Mouse (Mus musculus): ENCODE measurements around the gene Ncoa1.
A peak's percentile ranks its signal among the peaks of the same experiment; 100 is the strongest.
"Not testable (repeated sequence)": the region's sequence is repeated elsewhere in the genome, so short reads cannot be mapped to it uniquely, and the experiment has no call there.

Gene Ncoa1

DNA sequence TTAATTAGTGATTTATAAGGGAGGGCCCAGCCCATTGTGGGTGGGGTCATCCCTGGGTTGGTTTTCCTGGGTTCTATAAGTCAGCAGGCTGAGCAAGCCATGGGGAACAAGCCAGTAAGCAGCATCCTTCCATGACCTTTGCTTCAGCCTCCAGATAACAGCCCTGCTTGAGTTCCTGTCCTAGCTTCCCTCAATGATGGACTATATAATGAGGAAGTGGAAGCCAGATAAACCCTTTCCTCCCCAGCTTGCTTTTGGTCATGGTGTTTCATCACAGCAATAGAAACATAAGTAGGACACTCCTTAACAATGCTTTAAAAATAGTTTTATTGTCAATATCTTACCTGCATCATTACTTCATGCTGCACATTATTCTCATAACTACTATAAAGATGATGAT lies 163.2 kb downstream of the Ncoa1 start:
- no peak for DNase-seq (ENCODE audit: low read depth)

DNA sequence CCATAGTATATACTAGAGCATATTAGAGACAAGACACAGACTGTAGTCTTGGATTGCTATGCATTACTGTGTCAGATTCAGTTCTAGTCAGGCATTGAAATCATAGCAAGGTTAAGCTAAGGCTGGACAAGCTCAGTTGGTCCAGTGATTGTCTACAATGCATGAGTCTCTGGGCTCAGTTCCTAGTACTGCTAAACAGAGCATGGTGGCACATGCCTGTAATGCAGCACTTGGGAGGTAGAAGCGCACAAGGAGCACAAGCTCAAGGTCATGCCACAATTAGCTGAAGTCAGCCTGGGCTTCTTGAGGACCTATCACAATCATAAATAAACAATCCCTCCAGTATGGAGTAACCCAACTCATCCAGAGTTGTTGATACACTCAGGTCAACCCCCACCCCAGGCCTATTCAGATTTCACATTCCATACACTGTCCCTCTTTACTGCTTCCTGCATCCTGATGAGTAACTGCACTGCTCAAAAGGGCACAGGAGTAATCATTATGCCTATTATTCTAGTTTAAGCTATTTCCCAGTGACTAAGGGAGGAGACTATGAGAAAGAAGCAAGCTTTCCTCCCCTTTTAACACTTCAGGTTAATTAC lies 170.2 kb downstream of the Ncoa1 start:
- DNase-seq (ENCODE audit: low read depth): no peak

DNA sequence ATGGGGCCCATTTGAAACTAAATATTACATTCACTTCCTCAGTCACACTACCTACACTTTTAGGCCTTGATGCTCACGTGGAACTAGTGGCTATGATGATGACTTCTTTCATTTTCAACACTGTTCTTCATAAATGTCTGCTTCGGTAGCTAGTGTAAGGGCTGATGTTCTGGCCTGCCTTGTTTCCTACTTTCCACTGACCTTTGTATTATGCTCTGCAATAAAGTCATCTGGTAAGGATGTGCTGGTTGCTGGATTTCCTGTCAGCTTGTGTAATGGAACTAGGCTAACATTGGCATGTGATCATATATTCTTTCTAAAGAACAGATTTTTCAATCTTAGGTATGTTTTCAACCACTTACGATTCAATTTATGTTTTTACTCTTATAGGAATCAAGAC lies 177.7 kb downstream of the Ncoa1 start:
- no peak for DNase-seq (ENCODE audit: low read depth)

DNA sequence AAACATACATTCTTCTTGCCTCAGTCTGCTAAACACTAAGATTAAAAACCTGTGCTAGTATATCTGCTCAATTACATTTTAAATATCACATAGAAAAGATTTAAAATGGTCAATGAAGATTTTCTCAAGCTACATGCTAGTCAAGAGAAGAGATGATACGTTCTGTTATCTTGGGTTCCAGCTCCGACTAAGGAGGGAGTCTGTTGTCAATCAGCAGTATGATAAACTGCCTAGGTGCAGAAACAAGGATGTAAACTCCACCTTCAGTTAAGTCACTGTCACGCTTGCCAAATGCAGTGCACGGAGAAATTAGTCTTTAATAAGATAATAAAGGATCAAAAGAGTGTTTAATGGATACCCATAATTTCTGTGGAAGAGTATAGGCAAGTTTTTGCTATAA lies 178.4 kb downstream of the Ncoa1 start:
- no peak for DNase-seq (ENCODE audit: low read depth)

DNA sequence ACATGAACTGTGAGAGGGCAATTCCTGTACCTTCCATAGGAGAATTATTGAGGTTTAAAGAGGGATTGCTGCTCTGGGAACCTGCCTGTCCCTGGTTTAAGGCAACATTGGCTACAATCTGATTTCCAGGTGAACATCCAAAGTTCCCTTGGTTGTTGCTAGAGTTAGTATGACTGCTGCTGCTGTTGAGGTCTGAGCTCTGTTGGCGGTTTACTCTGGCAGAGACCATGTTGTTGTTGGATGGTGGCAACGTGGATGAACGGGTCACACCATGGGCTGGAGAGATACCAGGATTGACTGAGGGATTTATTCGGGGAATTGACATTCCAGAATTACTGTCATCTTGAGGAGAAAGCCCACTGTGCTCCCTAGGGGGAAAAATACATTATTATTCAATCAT lies 181.1 kb downstream of the Ncoa1 start:
- DNase-seq (ENCODE audit: low read depth): no peak

DNA sequence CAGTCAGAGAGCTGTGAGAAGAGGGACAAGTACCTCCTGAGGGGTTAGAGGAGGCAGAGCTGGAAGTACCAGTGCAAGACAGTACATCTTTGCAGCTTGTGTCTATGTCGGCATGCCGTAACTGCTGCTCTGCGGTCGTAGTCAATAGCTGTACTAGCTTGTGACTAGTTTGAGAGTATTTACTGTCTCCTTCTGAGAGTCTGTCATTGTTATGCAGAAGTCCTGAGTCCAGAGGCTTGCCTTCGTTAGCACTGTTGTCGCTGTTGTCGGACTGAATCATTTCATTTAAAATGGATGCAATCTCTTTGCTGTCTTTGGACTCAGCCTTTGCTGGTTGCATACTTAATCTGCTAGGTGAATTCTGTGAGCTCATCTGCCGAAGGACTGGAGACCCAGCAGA lies 181.7 kb downstream of the Ncoa1 start:
- no peak for DNase-seq (ENCODE audit: low read depth)

DNA sequence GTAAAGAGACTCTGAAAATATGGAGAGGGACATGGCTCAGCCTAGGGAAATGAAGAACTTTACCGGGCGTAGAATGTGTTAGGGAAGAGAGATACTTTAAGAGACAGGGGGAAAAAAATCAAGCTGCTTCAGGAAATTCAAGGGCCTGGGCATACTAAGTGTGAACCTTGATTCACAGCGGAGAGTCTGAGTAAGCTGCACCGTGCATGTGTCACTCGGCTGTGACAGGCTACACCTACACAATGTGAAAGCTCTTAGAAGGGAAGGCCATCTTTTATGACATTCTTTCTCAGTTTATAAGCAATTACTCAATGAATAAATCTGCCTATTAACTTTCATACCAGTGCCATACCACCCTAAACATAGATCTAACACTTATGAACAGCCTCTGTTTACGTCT lies 183.2 kb downstream of the Ncoa1 start:
- DNase-seq (ENCODE audit: low read depth): no peak

DNA sequence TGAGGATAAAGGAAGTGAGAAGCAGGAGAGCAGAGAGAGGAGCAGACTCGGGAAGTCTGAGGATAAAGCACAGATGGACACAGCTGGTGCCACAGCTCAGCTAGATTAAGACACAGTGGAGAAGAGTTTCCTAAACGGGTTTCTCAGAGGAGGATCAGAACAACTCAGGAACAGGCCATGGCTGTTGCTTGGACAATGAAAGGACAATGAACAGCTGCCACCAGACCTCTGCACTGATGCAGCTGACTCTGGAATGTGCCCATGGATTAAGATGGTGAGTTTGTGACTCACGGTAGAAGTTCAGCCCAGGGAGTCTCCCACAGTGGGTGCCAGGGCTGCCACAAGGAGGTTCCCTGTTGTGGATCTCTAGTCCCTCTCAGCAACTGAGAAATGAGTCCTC lies 191.8 kb downstream of the Ncoa1 start:
- peak; percentile 13 for DNase-seq (ENCODE audit: low read depth)

DNA sequence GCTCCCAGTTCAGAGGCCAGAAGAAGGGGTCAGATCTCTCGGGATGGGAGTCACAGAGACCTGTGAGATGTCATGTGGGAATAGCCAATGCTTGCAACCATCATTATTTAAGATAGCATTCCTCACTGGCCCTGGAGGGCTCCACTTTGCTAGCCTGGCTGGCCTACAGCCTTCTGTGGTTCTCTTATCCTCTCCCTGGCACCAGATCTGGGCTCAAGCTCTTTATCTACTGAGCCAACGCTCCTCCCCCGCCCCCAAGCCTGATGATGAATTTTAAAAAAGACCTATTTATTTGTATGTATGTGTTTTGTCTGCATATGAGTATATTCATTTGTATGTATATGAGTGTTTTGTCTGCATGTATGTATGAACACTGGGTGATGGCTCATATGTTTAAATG lies 197.1 kb downstream of the Ncoa1 start:
- DNase-seq (ENCODE audit: low read depth): no peak

DNA sequence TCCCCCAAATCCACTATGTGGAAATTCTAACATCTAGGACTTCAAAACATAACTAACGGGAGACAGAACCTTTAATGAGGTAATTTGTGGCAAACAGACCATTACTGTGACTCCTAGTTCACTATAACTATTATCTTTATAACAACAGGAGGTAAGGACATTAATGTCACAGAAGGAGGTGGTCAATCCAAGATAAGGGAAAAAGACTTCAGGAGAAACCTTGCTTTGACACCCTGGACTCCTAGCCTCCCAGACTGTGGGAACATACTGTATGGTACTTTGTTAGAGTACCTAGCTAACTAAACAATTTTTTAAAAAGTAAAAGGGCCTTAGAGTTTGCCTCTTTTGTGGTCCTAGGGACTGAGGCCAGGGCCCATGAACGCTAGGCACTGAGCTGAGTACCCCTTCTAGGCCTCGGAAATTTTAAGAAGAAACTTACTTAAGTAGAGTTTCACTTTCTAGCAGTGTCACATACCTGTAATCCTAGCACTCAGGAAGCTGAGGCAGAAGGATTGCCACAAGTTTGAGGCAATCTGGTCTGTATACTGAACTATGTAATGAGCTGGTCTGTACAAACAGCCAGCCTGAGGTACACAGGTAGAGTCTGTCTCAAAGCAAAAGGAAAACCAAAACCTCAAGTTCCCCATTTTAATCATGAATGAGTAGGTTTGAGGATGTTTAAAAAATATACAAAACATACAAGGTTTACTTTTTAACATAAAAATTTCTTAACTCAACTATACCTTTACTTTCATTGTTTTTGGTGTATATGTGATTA lies 197.8 kb downstream of the Ncoa1 start:
- DNase-seq (ENCODE audit: low read depth): no peak

DNA sequence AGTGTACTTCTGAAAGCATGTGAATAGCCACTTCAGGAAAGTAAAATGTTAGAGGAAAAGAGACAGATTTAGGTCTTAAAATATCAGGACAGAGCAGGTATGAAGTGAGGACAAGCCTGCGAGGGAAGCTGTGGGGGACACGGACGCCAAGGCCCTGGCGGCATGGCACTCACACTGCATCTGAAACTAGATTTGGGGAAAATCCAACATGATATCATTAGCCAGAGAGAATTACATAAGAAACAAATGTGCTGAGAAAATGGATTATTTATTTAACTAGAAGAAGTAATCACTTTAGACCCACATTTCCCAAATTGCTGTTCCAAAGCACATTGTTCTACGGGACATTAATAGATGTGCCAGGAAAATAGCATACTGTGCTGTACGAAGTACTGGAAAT lies 205.9 kb downstream of the Ncoa1 start:
- DNase-seq (ENCODE audit: low read depth): no peak

DNA sequence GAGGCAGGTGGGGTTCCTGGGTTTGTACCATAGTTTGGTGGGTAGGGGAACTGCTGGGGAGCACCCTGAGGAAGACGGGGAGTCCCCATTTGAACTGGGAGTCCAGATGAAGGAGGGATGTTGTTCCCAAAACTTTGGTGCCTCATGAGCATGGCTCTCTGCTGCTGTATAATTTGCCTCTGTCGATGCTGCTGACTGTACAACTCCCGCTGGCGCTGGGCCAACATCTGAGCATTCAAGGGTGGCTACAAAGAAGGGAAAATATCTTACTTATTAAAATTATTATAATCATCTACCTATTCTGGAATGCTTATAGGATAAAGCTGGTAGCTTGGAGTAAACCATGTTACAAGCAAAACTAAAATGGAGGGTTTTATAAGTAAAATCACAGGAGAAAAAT lies 209.2 kb downstream of the Ncoa1 start:
- DNase-seq (ENCODE audit: low read depth): no peak

DNA sequence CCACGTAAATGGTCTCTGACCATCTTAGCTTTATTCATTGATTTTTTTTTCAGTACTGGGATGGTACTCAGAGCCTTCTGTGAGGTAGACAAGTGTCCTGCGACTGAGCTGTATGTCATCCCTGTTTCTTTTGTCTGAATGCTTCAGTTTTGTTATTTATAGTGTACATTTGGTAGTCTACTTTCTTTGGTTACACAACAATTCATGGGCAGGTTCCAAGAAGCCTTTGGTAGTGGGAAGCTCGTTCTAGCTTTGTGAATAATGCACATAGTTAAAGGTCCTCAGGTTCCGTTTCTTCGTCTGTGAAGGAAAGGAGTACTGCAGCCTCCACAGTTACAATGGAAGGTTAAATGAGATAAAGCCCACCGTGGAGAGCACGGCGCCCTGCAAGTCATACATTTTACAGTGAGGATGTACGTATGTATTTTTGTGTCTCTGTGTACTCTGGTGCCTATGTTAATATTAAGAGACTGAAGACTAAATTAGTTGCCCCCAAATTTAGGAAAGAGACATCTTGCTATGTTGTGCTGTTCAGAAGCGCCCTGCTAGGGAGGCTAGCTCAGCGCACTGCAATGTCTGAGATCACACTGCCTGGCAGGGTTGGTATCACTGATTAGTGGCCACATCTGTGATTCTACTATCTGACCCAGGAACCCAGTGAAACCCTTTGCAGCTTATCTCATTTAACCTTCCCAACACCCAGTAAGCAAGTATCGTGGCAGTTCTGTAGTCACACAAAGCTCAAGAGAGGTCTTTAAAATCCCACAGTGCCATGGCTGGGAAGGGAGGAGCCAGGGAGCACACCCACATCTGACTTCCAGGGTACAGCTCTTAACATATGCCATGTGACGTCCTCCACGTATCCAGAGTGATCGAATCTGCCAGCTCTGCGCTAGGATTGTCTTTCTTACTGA lies 224.0 kb downstream of the Ncoa1 start:
- no peak for DNase-seq (ENCODE audit: low read depth)

DNA sequence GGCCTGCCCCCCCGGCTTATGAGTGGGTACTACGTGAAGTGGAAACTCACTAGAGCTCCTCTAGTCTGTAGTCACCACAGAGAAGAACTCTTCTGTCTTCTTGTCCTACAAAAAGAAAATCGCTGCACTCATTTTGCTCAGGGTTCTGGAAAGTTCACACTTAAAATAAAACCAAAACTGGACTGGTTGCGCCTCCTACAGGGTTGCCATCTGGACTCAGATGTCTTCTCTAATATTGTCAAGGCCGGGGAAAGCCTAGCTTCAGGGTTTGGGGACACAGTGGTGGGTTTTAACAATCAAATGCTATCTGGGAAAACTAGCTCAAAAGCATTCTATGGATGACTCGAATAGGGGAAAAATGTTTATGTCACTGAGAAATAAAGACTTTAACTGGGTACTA lies 227.2 kb downstream of the Ncoa1 start:
- DNase-seq (ENCODE audit: low read depth): no peak

DNA sequence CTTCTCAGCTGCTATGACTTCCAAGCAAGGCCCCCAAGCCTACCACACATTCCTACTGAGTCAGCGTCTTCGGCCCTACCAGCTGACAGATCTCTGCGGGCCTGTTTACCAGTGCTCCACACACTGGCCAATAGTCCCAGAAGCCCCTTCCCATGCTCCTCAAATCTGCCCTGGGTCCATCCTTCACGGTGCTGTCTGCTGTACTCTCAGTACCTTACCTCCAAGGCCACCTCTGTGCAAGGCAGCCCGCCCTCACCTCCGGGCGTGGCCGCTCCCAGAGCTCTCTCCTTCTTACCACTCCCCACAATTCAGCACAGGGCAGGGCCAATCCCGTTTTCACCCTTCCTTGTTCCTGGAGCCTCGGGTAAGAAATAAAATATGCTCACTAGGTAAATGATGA lies 231.2 kb downstream of the Ncoa1 start:
- DNase-seq (ENCODE audit: low read depth): no peak

DNA sequence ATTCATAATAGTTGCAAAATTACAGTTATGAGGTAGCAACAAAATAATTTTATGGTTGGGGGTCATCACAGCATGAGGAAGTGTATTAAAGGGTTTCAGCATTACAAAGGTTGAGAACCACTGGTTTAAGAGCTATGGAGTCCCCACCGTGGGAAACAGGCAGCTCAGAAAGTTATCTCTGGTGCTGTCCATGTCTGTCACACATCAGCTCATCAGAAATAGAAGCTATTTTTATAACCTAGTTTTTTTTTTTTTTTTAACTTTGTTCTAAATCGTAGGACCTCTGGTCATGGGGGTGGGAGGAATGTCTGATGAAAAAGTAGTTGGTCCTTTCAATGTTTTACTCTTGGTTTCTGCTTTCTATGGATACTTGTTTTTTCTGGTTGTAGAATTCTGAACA lies 233.2 kb downstream of the Ncoa1 start:
- DNase-seq (ENCODE audit: low read depth): no peak

DNA sequence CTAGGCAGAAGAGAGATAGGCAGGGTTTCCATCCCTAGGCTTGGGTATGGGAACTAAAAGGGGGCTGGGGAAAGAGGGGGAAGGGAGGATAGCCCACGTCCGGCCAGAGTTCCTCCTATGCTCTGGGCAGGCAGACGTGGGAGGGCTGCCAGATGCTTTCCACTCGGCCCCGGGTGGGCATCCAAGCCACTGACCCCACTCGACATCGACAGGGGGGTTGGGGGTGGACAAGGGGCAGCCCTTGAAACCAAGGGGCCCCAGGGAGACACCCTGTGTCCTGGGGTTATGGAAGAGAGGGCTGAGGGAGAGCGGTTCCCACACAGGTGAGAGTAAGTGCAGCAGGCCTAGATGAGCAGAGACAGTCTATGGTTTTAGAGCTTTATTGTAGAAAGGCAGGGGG lies 236.7 kb downstream of the Ncoa1 start:
- DNase-seq (ENCODE audit: low read depth): not testable (repeated sequence)

DNA sequence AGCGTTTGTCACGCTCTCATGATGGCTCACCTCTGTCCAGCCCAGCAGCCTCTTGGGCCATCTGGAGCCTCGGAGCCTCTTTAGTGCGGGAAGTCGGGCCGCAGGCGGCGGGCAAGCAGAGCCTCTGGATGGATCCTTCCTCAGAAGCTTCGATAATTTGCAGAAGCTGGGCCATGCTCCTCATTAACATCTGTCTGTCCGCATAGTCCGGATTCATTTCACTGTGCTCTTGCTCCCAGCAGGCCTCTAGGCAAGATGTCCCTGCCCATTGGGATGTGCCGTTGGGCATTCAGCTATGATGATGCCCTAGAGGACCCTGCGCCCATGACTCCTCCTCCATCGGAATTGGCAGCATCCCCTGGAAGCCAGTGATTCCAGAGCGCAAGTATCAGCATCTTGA lies 239.5 kb downstream of the Ncoa1 start:
- DNase-seq (ENCODE audit: low read depth): no peak

DNA sequence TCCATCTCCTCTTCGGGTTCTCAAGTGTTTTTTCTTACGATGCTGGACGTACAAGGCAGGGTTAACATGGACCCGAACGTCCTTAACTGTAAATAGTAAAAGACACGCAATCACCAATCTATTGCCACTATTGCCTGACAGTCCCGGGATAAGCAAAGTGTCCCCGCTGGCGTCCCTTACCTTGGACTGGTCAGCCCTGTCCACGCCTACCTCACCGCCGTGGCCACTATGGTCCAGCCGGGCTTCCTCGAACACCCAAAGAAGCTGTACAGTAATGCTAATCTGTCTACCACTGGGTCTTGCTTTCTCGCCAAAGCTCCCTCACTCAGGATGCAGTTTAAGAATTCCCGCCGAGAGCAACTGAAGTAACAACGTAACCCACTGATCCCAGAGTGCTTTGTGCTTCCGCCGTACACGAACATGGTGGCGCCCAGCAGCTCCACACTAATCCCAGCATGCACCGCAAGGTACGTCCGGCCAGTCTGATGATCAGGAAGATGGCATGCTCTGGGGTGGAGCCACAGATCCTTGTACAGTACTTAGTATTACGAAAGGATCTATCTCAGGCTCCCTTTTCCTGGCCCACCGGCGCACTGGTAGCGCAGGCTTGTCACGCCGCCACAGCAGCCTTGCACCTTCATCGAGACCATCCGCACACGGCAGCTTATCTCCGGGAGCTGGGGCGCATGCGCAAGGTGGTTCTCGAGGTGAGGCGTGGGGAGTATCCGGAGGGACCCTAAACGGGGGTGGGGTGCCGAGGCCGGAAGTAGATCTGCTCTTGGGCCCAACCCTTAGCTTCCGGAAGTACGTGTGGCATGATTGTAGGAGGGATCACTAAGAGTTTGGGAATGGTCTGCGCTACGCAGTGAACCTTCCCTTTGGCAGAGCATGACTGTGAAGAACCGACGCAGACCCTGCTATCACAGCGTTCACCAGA lies 243.1 kb downstream of the Ncoa1 start, which contains the start of the genes Ptrhd1 and Cenpo:
Ptrhd1 (plus strand) TSS at position 456 of the 937 bp plus-strand sequence.
Cenpo (minus strand) TSS at position 723 of the 937 bp plus-strand sequence.
- peak; percentile 97 for DNase-seq (ENCODE audit: low read depth)

DNA sequence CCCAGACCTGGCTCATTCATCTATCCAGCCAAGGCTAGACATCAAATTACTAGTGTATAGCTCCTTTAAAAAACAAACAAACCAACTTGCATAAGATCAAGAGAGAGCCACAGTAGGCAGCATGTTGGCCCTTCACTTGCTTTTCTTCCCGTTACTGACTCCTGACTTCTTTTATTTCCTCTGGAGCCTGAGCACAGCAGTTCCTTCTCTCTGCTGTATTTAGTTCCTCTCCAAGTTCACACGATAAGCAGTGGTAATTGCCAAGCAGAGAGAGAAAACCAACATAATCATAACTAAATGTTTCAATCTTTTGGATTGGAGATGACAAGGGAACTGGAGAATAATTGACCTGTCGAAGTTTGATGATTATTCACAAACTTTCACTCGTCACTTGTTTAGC lies 244.2 kb downstream of the Ncoa1 start:
- DNase-seq (ENCODE audit: low read depth): no peak

DNA sequence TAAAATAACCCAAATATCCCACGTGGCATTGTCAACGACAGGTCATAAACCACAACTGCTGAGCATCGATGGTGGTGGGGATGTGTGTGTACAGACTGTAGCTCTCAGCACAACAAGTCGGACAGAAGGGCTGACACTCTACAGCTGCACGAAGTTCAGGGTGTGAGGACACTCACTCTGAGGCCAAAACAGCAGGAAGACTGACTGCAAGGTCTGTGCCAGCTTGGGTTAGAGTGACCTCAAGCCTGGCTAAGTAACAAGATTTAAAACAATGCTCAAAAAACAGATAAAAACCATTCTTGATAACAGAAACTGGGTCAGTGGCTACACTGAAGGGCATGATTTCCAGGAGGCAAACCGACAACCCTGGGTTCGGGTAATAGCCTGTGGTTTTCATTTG lies 246.8 kb downstream of the Ncoa1 start:
- no peak for DNase-seq (ENCODE audit: low read depth)

DNA sequence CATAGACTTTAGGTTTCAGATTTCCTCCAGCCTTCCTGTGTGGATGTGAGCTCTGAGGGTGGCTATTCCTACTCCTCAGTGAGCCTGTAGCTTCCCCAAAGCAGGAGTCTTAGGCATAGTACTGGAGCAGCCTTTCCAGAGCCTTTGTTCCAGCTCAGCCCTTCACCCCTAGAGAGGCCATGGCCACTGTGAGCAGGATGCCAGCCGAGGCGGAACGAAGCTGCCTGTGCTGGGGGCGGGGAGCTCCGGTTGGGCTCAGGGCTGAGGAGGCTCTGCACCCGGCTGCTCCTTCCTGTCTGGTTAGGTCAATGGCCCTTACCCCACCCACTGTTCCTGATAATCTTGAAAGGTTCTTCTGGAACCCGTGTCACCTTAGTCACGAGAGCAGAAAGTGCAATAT lies 264.1 kb downstream of the Ncoa1 start:
- DNase-seq (ENCODE audit: low read depth): no peak
